Mouse (Mus musculus): ENCODE results near the gene Ccpg1os.
A peak's percentile ranks its signal among the peaks of the same experiment; 100 is the strongest.

Gene Ccpg1os

DNA sequence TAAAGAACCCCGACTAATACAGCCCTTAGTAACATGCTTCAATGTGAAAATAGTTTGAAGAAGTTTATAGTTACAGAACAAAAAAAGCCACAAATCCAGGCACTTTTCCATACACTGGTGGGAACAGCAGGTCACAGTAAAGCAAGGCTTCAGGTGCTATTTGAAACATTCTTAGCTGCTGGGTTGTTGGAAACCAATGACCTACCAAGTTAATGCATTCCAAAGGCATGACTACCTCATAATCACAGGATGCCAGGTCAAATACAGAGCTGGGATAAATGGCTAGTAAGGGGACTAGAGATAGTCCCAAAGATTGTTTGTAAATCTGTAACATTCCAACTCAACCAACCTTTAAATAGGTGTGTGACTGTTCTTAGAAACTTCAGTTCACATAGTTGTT is 9.9 kb downstream of the Ccpg1os start:
- DNase-seq, result no peak

DNA sequence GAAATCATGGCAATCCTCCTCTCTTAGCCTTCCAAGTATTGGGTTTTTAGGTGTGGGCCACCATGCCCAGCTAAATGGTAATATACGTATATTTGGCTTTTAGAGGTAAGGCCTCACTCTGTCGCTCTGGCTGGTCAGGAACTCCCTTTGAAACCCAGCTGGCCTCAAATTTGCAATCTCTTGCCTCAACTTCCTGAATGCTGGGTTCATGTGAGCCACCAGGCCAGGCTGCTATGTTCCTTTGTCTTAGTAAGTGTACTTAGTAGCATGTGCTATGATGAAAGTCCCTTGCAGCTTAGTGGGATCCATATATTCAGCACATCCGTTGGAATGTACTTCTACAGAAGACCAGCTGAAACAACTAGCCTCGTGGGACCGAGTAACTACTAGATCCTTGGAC is 10.4 kb downstream of the Ccpg1os start:
- no peak for DNase-seq

DNA sequence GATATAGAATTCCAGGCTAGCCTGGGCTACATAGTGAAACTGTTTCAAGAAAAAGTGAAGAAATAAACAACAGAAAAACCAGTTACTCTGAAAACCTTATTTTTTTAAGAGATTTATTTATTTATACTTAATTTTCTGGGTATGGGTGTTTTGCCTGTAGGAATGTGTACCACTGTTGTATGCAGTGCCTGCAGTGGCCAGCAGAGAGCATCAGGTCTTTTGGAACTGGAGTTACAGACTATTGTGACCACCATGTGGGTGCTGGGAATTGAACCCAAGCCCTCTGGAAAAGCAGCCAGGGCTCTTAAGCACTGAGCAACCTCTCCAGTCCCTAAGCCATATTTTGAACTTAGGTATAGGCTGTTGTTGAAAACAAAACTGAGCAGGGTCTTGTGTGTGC is 12.2 kb downstream of the Ccpg1os start:
- no peak for DNase-seq

DNA sequence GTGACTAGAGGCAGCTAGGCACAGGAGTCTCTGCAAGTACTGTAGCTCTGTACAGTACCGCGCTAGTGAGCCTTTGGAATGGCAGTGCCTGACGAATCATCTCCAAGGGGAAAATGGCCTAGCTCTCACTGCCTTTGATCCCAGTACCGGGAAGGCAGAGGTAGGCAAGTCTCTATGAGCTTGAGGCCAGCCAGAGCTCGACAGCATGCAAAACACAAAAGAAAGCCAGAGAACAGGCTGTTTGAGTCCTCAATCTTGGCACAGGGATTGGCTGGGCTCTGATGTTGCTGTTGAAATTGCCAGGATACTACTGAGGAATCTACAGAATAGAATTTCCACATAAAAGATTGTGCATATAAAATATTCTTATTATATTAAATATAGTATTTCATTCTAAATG is 12.7 kb downstream of the Ccpg1os start:
- DNase-seq, result no peak

DNA sequence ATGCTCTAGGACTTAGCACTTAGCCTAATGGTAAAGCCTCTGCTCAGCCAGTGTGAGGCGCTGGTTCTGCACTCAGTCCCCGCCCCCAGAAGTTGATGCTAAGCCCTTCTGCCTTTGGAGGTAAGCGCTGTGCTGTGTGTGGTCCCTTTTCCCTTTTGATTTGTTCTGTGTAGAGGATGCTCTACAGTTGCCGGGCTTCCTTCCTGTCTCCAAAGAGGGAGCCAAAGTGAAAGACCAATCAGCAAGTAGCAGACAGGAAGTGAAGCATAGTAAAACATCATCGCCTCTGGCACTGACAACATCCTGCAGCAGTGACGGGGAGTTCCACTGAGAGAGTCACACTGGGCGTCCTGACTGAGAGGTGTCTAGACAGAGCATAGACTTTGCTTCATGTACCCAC is 15.3 kb downstream of the Ccpg1os start:
- no peak for DNase-seq

DNA sequence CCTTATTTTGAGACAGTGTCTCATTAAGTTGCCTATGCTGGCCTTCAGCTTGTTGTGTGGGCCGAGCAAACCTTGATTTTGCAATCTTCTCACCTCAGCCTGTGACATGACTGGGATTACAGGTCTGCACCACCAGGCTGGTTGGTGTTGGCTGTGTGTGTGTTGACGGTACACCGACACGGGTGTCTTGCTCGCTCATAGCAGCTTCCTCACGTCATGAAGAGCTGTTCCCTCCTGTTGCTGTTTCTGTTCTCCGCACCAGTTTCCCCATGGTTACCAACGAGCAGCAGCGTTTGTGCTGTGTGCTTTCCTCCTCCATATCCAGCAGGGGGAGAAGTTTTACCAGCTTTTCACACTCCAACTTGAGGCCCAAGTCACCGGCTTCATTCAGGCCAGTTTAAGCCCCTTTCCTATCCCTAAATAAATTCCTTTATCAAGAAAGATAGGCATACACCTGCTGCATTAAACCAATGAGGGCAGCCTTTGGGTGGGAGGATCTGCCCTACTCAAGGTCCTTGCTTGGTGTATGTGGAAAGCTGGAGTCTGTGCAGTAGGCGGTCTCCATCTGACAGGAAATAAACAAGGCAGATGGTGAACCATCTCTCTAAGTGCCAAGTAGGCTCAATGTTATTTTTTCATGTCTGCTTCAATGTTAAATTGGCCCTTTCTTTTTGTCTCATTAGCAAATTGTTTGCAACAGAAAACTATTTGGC is 16.7 kb downstream of the Ccpg1os start:
- DNase-seq, result peak; percentile 70

DNA sequence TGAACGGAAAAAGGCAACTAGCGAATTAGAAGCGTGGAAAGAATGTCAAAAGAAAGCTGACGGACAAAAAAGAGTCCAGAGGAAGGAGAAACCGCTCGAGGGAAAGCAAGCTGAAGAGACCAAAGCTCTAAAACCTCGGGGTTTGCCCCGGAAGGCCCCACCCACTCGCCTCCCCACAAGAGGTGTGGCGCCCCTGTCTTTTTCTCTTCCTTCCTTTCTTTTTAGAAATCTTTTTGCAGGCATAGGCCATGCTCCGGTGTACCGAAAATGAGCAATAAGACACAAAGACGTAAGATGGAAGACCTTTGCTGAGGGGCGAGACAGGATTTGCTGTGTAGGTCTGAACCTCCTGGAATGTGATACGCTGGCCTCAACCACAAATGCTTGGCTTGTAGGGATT is 23.2 kb downstream of the Ccpg1os start:
- no peak for DNase-seq

DNA sequence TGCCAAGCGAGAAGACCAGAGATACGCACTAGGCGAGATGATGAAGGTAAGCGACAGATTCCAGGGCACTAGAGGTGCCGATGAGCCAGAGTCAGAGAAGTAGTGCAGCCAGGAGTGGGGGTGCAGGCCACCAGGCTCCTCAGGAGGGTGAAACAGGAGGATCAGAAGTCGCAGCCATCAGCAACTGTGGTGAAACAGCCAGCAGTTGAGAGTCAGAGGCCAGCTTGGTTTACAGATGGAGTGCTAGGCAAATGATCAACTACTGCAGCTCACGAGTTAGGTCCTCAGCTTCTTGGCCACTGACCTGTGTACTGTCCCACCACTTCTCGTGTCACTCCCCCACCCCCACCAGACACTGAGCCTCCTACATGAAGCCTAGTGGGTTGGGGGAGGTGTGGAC is 23.8 kb downstream of the Ccpg1os start:
- no peak for DNase-seq

DNA sequence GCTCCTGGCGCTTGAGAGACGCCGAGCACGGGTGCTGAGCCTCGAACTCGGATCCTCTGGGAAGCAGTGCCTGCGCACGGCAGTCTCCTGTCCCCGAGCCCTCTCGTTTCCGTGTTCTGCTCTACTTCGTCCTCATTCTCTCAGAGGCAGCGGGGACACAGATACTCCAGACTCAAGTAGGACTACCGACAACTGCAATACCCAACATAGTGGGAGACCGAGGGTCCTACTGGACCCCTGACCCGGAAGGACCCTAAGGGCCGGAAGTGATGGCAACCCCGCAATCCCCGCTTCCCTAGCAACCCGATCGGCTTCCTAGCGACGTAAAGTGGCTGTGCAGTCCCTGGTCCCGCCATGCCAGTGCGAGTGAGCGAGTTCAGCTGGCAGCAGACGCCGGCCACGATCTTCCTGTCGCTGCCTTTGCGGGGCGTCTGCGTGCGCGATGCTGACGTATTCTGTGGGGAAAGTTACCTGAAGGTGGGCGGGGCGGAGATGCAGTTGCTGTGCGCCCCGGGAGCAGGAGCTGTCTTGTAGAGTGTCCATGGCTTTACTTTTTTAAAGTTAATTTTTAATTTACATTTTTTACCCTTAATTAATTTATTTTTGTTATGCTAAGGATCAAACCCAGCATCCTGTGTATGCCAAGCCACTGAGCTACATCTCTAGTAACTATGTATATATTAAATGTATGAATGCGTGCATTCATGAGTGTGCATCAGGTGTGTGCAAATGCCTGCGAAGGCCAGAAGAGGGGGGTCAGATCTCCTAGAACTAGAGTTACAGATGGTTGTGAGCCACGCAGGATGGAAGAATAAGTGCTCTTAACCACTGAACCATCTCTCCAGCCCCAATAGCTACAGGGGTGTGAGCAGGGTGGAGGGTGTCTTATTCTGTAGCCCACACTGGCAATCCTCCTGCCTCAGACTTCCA is 26.4 kb downstream of the Ccpg1os start, which contains the start of the genes Dyx1c1 and Gm44503:
TSS of gene Dyx1c1 (plus strand) at position 265 of the 930 bp plus-strand sequence.
TSS of gene Gm44503 (plus strand) at position 332 of the 930 bp plus-strand sequence.
- DNase-seq, result peak; percentile 77

DNA sequence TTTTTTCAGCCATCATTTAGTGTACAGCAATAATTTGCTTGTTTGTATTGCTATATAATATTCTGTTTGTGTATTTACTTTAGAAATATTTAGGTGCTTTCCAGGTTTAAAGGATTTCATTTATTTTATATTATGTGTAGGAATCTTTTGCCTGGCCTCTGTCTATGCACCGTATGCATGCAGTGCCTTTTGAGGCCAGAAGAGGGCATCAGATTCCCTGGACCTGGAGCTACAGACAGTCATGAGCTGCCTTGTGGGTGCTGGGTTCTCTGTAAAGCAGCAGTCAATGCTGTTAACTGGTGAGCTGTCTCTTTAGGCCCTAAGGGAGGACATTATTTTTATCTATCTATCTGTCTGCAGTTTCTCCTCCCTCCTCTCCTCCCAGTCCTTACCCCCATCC is 29.6 kb downstream of the Ccpg1os start:
- DNase-seq, result no peak

DNA sequence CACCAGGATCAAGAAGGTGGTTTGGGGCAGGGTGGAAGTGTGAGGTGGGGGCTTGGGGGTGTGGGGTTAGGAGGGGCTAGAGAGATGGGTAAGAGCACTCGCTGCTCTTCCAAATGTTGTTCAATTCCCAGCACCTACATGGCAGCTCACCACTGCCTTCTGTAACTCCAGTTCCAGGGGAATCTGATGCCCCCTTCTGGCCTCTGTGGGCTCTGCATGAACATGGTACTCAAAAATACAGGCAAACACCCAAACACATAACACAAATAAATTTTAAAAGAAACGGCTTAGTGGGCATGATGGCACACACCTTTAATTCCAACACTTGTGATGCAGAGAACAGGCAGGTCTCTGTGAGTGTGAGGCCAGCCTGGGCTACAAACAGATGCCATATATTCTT is 30.4 kb downstream of the Ccpg1os start:
- no peak for DNase-seq

DNA sequence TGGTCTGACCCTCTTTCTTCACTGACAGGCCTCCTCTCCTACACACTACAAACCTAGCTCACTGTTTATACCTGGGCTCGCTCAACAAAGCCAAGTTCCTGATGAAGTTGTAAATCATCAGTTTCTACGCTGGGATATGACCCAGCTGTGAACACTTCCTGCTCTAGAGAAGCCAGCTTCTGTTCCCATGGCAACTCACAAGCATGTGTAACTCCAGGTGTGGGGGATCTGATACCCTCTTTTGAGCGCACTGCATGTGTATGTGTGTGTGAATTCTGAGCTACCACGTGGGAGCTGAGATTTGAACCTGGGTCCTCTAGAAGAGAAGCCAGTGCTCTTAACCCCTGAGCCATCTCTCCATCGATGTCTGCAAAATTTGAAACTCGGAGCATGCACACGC is 35.6 kb downstream of the Ccpg1os start:
- no peak for DNase-seq

DNA sequence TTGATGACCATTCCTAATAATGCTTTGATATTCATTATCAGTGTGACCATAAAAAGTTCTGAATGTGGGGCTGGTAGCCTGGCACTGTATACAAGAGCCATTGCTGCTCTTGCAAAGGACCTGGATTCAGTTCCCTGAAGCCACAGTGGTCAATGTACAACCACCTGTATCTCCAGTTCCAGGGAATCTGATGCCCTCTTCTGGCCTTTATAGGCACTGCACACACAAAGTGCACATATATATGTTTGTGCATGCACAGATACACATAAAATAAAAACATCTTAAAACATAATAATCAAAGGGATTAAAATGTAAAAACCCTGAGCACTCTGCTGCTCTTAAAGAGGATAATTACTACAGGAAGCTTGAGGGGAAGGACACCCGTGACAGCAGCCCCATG is 38.2 kb downstream of the Ccpg1os start:
- DNase-seq, result no peak

DNA sequence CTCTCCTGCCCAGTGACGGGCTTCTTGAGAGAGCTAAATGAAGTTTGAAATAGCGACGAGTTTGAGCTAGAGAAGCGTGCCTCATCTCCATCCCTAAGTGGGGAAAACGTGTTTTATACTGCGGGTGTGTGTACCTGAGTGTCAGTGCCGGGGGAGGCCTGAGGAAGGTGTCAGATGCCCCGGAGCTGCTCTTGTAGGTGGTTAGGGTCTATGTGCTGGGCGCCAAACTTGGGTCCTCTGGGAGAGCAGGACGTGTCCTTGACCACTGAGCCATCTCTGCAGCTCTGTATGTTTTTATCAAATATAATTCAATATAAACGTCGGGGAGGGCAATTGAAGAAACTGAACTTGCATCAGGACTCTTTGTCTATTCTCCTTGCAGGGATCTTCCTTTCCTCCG is 40.9 kb downstream of the Ccpg1os start:
- DNase-seq, result no peak

DNA sequence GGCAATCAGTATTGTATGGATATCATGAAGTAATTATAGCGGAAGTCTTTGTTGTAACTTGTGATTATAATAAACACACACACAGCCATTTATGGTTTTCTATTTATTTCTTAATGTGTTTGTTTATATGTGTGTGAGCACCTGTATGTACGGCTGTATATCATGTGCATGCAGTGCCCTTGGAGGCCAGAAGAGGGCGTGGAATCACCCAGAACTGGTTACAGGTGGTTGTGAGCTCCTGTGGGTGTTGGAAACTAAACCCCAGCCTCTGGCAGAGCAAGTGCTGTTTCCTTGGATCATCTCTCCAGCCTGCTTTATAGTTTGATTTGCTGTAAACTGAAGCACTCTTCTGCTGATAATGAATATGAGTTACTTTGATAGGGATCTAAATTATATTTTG is 41.8 kb downstream of the Ccpg1os start:
- DNase-seq, result no peak

DNA sequence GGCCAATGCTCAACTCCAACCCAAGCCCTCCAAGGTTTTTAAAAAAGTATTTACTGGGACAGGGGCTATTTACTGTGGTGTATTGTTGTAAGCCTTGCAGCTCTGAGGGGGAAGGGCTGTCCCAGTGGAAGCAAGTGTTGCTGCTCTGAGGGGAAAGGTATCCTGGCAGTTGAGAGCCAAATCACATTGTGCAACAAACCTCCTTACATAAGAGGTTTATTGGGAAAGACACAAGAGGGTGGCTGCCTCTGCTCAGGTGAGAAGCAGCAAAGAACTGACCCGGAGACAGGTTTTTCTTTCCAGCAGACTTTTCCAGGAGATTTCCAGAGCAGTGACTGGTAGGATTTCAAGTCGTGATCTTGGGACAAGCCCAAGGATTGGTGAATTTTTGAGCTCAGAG is 48.9 kb downstream of the Ccpg1os start:
- DNase-seq, result no peak

DNA sequence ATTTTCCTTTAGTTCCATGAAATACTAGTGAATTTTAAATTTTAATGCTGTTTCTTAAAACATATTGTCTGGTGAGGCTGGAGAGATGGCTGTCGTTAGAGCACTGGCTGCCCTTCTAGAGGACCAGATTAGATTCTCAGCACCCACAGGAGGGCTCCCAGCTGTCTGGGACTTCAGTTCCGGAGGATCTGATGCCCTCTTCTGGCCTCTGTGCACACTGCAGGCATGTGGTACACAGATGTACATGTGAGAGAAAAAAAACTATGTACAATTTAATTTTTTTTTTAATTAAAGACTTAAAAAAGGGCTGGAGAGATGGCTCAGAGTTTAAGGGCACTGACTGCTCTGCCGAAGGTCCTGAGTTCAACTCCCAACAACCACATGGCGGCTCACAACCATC is 49.9 kb downstream of the Ccpg1os start:
- no peak for DNase-seq

DNA sequence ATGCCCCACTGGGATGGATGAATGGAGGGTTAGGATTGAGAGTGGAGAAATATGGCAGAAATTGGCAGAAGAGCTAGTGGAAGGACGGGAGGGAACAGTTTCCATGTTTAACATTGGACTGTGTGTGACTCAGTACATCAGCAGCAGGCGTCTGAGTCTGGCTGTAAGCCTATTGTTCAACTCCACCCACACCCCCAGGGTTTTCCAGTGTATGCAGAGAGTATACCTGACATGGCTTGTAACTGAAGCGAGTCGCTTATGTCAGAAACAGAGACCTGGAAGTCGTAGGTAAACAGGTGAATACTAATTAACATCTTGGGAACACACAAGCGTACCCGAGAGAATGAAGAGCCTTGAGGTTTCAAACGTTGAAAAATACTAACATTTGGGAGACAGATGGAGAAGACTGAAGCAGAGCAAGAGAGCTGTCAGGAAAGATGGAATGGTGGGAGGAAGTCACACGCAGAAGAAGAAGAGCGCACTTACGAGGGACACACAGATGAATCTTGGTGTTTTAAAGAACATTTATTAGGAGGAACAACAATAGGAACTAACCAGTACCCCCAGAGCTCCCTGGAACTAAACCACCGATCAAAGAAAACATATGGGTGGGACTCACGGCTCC is 53.9 kb downstream of the Ccpg1os start:
- DNase-seq, result peak; percentile 61
